Mouse (Mus musculus): ENCODE data around the gene Yrdc. TPM values are rescaled to one million over a fixed set of nuclear protein-coding genes. Genes with fewer than 3 reads are reported as not detected.

Yrdc gene
- polyA plus RNA-seq, 1 experiment from 2014 or later, result 49.2 TPM

DNA sequence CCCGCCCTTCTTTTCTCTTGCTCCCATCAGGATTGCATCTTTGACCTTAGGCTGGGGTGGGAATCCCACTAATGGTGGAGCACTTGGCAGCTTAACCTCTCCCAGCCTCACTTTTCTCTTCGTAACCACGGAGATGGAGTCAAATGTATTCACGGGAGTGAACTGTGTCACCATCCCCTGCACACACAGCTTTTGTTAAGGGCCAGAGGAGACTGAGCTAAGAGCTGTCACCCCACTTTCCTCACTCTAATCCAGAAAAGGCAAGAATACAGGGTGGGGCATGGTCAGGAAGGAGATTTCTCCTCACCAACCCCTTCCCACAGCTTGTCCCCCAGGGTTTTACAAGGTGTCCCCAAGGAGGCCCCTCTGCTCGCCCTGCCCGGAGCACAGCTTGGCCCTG is 43.3 kb downstream of the Yrdc start:
- H3K4me1 ChIP-seq (replicated peaks; ENCODE audit: control insufficient read depth, insufficient read depth, low read length), result peaks cover 4% of the 10 kb centered on the region
- H3K4me3 ChIP-seq (ENCODE audit: low read depth, low read length), result no peak overlapping the region
- H3K36me3 ChIP-seq (ENCODE audit: control insufficient read depth, insufficient read depth, low read length), result no peaks in the 10 kb centered on the region
- DNase-seq (ENCODE audit: low spot score) (no peak), ATAC-seq (replicated peaks; ENCODE audit: low FRiP score) (no peak)
- no peak overlapping the region for H3K27ac ChIP-seq (ENCODE audit: low read depth, low read length)
- no peak overlapping the region for H3K4me2 ChIP-seq
- 45% methylated on average over 6 of the region's 6 CpGs for WGBS
- H3K27me3 ChIP-seq (replicated peaks; ENCODE audit: control insufficient read depth, insufficient read depth, low read length), result peaks cover 66% of the 10 kb centered on the region
- H3K9me3 ChIP-seq (ENCODE audit: control insufficient read depth, low read length), result no peaks in the 10 kb centered on the region
- no peak overlapping the region for H3K9ac ChIP-seq (ENCODE audit: low read depth, low read length)

DNA sequence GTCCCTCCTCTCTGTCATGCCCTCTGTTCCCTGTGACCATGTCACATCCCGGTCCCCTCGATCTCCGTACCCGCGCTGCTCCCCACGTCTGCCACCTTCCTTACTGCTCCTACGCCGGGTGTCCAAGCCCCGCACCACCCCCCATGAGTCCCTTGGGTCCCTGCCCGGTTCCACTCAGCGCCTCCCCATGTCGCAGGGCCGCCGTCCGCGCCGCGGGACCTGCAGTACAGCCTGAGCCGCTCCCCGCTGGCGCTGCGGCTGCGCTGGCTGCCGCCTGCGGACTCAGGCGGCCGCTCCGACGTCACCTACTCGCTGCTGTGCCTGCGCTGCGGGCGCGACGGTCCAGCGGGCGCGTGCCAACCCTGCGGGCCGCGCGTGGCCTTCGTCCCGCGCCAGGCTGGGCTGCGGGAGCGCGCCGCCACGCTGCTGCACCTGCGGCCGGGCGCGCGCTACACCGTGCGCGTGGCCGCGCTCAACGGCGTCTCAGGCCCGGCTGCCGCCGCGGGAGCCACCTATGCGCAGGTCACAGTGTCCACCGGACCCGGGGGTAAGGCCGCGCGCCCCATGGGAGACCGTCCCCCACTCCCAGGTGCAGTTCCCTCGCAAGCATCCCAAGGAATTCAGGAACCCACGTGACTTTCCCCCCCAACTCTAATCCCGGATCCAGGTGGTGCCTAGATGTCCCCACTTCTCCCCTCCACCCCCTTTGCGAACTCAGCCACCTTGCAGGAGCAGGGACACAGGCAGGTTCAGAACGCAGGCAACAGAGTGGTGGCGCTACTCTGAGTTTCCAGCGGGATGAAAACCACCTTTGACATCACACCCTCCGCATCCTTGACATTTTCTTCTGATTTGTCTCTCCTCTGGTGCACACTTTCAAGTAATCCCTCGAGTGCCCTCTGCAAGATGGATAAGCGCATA is 44.3 kb downstream of the Yrdc start:
- DNase-seq (ENCODE audit: low spot score), result no peak
- no peaks in the 10 kb centered on the region for H3K9me3 ChIP-seq (ENCODE audit: control insufficient read depth, low read length)
- WGBS, result 3% methylated on average over 82 of the region's 83 CpGs
- H3K36me3 ChIP-seq (ENCODE audit: control insufficient read depth, insufficient read depth, low read length), result no peaks in the 10 kb centered on the region
- no peak for ATAC-seq (replicated peaks; ENCODE audit: low FRiP score)
- peak overlapping the region; percentile 45 for H3K4me3 ChIP-seq (ENCODE audit: low read depth, low read length)
- H3K4me2 ChIP-seq, result peak overlapping the region; percentile 65
- H3K27me3 ChIP-seq (replicated peaks; ENCODE audit: control insufficient read depth, insufficient read depth, low read length), result peaks cover 66% of the 10 kb centered on the region
- no peak overlapping the region for H3K27ac ChIP-seq (ENCODE audit: low read depth, low read length)
- H3K9ac ChIP-seq (ENCODE audit: low read depth, low read length), result no peak overlapping the region
- H3K4me1 ChIP-seq (replicated peaks; ENCODE audit: control insufficient read depth, insufficient read depth, low read length), result peaks cover 7% of the 10 kb centered on the region

- H3K4me2 ChIP-seq, result no peak overlapping the region
- H3K9ac ChIP-seq (ENCODE audit: low read depth, low read length), result no peak overlapping the region
- no peak for ATAC-seq (replicated peaks; ENCODE audit: low FRiP score)
- no peaks in the 10 kb centered on the region for H3K9me3 ChIP-seq (ENCODE audit: control insufficient read depth, low read length)
- H3K27me3 ChIP-seq (replicated peaks; ENCODE audit: control insufficient read depth, insufficient read depth, low read length), result peaks cover 42% of the 10 kb centered on the region
- H3K36me3 ChIP-seq (ENCODE audit: control insufficient read depth, insufficient read depth, low read length), result no peaks in the 10 kb centered on the region
- WGBS, result 70% methylated on average over 10 of the region's 10 CpGs
- H3K4me3 ChIP-seq (ENCODE audit: low read depth, low read length), result no peak overlapping the region
- no peak overlapping the region for H3K27ac ChIP-seq (ENCODE audit: low read depth, low read length)
- peaks cover 11% of the 10 kb centered on the region for H3K4me1 ChIP-seq (replicated peaks; ENCODE audit: control insufficient read depth, insufficient read depth, low read length)
- no peak for DNase-seq (ENCODE audit: low spot score)
Measured at GRCm38 (mm10) chr4:124898428-124898827, 47.9 kb downstream of the Yrdc start.

DNA sequence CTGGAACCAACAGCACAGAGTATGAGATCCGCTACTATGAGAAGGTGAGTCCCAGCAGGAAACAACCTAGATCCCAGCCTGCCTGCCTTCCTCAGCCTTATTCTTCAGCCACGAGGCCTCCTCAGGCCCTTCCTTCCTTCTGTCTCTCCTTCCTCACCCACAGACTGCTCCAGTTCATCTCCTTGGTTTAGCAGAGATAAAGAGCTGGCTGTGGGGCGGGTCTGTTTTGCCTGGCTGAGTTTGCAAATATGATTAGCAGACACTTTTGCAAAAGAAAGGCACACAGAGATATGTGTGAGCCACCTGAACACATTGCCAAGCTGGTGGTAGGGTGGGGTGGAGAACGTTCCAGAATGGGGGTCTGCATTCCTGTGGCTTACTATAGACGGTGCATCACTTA is 49.4 kb downstream of the Yrdc start:
- 43% methylated on average over 5 of the region's 5 CpGs for WGBS
- Histone ChIP-seq H3K27ac (ENCODE audit: low read depth, low read length) (no peak overlapping the region), H3K4me1 (replicated peaks; ENCODE audit: control insufficient read depth, insufficient read depth, low read length) (peaks cover 9% of the 10 kb centered on the region), H3K27me3 (replicated peaks; ENCODE audit: control insufficient read depth, insufficient read depth, low read length) (peaks cover 27% of the 10 kb centered on the region), H3K9ac (ENCODE audit: low read depth, low read length) (no peak overlapping the region), H3K9me3 (ENCODE audit: control insufficient read depth, low read length) (no peaks in the 10 kb centered on the region), H3K4me3 (ENCODE audit: low read depth, low read length) (no peak overlapping the region), H3K4me2 (peak overlapping the region; percentile 3), H3K36me3 (ENCODE audit: control insufficient read depth, insufficient read depth, low read length) (no peaks in the 10 kb centered on the region)
- DNase-seq (ENCODE audit: low spot score) (no peak), ATAC-seq (replicated peaks; ENCODE audit: low FRiP score) (peak; percentile 71)

Other genes starting within 250 kb of the Yrdc start
- not detected in 2 replicates for gene 3100002H09Rik, start 239.9 kb upstream of the Yrdc start, polyA plus RNA-seq (2014; fragmentation: Nextera tagmentation; extraction: Ambion mirVana)
- gene Pou3f1, start 193.9 kb upstream of the Yrdc start, polyA plus RNA-seq (2014; fragmentation: Nextera tagmentation; extraction: Ambion mirVana), result 0.16 and 0.21 TPM in 2 replicates
- gene Utp11, start 157.1 kb upstream of the Yrdc start, polyA plus RNA-seq (2014; fragmentation: Nextera tagmentation; extraction: Ambion mirVana), result 73.3 and 80.5 TPM in 2 replicates
- 5.1 and 6.8 TPM in 2 replicates for gene Fhl3, start 150.0 kb upstream of the Yrdc start, polyA plus RNA-seq (2014; fragmentation: Nextera tagmentation; extraction: Ambion mirVana)
- gene Sf3a3, start 135.9 kb upstream of the Yrdc start, polyA plus RNA-seq (2014; fragmentation: Nextera tagmentation; extraction: Ambion mirVana), result 172 and 182 TPM in 2 replicates
- 58.2 and 63.3 TPM in 2 replicates for gene Inpp5b, start 108.8 kb upstream of the Yrdc start, polyA plus RNA-seq (2014; fragmentation: Nextera tagmentation; extraction: Ambion mirVana)
- 21.2 and 24.2 TPM in 2 replicates for gene Mtf1, start 48.6 kb upstream of the Yrdc start, polyA plus RNA-seq (2014; fragmentation: Nextera tagmentation; extraction: Ambion mirVana)
- gene 1110065P20Rik, start 517 bp downstream of the Yrdc start, polyA plus RNA-seq (2014; fragmentation: Nextera tagmentation; extraction: Ambion mirVana), result 25.5 and 26.2 TPM in 2 replicates
- gene Maneal, start 11.5 kb downstream of the Yrdc start, polyA plus RNA-seq (2014; fragmentation: Nextera tagmentation; extraction: Ambion mirVana), result 0.18 and 0.23 TPM in 2 replicates
- gene Epha10, start 30.2 kb downstream of the Yrdc start, polyA plus RNA-seq (2014; fragmentation: Nextera tagmentation; extraction: Ambion mirVana), result 0.08 TPM in 1 of 2 replicates, not detected in the other
- gene 9930104L06Rik, start 86.4 kb downstream of the Yrdc start, polyA plus RNA-seq (2014; fragmentation: Nextera tagmentation; extraction: Ambion mirVana), result 3.5 and 4.1 TPM in 2 replicates
- gene Cdca8, start 88.6 kb downstream of the Yrdc start, polyA plus RNA-seq (2014; fragmentation: Nextera tagmentation; extraction: Ambion mirVana), result 190 and 201 TPM in 2 replicates
- 4.9 and 5.2 TPM in 2 replicates for gene Rspo1, start 135.8 kb downstream of the Yrdc start, polyA plus RNA-seq (2014; fragmentation: Nextera tagmentation; extraction: Ambion mirVana)
- 106 and 107 TPM in 2 replicates for gene Gnl2, start 165.9 kb downstream of the Yrdc start, polyA plus RNA-seq (2014; fragmentation: Nextera tagmentation; extraction: Ambion mirVana)
- gene Dnali1, start 215.0 kb downstream of the Yrdc start, polyA plus RNA-seq (2014; fragmentation: Nextera tagmentation; extraction: Ambion mirVana), result 0.07 and 0.19 TPM in 2 replicates
- gene Snip1, start 216.0 kb downstream of the Yrdc start, polyA plus RNA-seq (2014; fragmentation: Nextera tagmentation; extraction: Ambion mirVana), result 26.7 and 31.3 TPM in 2 replicates
- 53.6 and 54.2 TPM in 2 replicates for gene Meaf6, start 234.5 kb downstream of the Yrdc start, polyA plus RNA-seq (2014; fragmentation: Nextera tagmentation; extraction: Ambion mirVana)